Mouse (Mus musculus): Measurements from ENCODE around the gene Hfe. TPM values are rescaled to one million over a fixed set of nuclear protein-coding genes. Genes with fewer than 3 reads are reported as not detected.
"Not testable (repeated sequence)": the region's sequence is repeated elsewhere in the genome, so short reads cannot be mapped to it uniquely, and the experiment has no call there.

The Hfe gene
- polyA plus RNA-seq, 1 experiment from 2014 or later, result 3.8 TPM

DNA sequence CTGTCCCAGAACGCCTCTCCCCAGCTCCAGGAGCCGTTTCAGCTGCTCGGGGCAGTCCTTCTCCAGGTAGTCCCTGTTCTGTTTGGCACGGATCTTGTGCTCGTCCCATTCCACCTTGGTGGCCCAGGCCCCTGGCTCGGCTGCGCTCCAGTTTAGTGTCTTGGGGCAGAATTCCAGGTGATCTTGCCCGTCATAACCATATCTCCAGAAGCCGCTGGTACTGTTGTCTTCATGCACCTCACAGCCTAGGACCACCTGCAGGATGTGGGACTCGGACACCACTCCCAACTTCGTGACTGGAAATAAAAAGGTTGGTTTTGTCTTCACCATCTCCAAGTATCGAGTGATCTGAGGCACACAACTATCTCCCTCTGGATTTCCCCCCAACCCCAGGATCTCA, 3.9 kb downstream of the Hfe start:
- no peak for ATAC-seq (ENCODE audit: insufficient number of reproducible peaks, insufficient read depth, low FRiP score, low TSS enrichment, low read depth)
- no peak overlapping the region for H3K4me2 ChIP-seq
- no peaks in the 10 kb centered on the region for H3K27me3 ChIP-seq
- WGBS, result 90% methylated on average over 12 of the region's 12 CpGs
- no peak overlapping the region for H3K27ac ChIP-seq
- no peaks in the 10 kb centered on the region for H3K36me3 ChIP-seq
- H3K4me1 ChIP-seq (replicated peaks), result peaks cover 27% of the 10 kb centered on the region
- H3K4me3 ChIP-seq (replicated peaks), result no peak overlapping the region
- no peaks in the 10 kb centered on the region for H3K9me3 ChIP-seq
- H3K9ac ChIP-seq (replicated peaks), result no peak overlapping the region

DNA sequence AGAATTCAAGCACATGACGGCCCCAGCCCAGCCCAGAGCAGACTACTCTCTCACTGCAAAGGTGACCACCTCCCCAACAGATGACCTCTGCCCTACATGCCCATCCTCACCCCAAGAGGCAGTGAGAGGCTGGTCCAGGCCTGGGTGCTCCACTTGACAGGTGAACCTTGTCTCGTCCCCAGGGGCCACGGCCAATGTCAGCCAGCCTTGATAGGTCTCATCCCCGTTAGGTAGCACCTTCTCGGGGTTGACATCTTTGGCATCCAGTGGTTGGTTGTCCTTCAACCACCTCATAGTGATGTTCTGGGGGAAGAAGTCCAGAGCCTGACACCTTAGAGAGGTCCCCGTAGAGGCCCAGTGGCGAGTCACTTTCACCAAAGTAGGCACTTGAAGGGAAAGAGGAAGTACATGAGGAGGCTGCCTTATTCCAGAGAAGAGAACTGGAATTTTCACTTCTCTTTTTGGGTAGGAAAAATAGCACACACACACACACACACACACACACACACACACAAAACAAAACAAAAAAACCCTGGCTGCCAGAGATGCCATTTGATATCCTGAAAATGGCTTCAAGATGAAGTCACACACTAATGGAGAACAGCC, 4.8 kb downstream of the Hfe start:
- H3K27ac ChIP-seq, result no peak overlapping the region
- H3K27me3 ChIP-seq, result no peaks in the 10 kb centered on the region
- H3K9me3 ChIP-seq, result no peaks in the 10 kb centered on the region
- no peak overlapping the region for H3K4me2 ChIP-seq
- H3K9ac ChIP-seq (replicated peaks), result no peak overlapping the region
- H3K4me1 ChIP-seq (replicated peaks), result peaks cover 28% of the 10 kb centered on the region
- no peak for ATAC-seq (ENCODE audit: insufficient number of reproducible peaks, insufficient read depth, low FRiP score, low TSS enrichment, low read depth)
- H3K36me3 ChIP-seq, result no peaks in the 10 kb centered on the region
- 88% methylated on average over 7 of the region's 7 CpGs for WGBS
- no peak overlapping the region for H3K4me3 ChIP-seq (replicated peaks)

DNA sequence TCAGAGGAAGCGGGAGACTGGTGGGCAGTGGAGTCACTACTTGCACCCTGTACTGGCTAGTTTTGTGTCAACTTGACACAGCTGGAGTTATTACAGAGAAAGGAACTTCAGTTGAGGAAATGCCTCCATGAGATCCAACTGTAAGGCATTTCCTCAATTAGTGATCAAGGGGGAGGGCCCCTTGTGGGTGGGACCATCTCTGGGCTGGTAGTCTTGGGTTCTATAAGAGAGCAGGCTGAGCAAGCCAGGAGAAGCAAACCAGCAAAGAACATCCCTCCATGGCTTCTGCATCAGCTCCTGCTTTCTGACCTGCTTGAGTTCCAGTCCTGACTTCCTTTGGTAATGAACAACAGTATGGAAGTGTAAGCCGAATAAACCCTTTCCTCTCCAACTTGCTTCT, 7.9 kb downstream of the Hfe start:
- 86% methylated on average over 2 of the region's 2 CpGs for whole genome bisulfite sequencing
- H3K27ac ChIP-seq; H3K27me3 ChIP-seq; ATAC-seq (ENCODE audit: insufficient number of reproducible peaks, insufficient read depth, low FRiP score, low TSS enrichment, low read depth); H3K9me3 ChIP-seq; H3K36me3 ChIP-seq; H3K4me2 ChIP-seq; H3K4me3 ChIP-seq (replicated peaks); H3K9ac ChIP-seq (replicated peaks): not testable (repeated sequence)
- H3K4me1 ChIP-seq (replicated peaks), result peaks cover 10% of the 10 kb centered on the region

DNA sequence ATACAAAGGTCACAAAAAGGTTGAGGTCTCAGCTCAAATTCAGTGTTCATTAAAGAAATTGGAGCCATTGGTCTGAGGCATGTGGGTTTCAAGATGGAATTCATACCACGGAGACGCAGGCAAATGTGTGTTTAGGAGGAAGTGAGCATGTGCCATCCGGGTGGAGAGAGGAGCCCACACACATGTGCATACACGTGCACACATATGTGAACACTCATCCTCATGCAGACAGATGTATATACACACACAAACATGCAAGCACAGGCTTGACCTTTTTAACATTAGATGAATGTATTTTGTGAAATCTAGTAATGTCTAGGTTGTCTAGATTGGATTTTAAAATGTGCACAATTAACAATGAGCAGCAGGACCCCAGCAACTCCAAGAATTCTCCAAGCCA, 8.4 kb downstream of the Hfe start:
- WGBS, result 76% methylated on average over 4 of the region's 4 CpGs
- Histone ChIP-seq H3K9me3 (no peaks in the 10 kb centered on the region), H3K27ac (no peak overlapping the region), H3K4me3 (replicated peaks) (no peak overlapping the region), H3K36me3 (no peaks in the 10 kb centered on the region), H3K9ac (replicated peaks) (no peak overlapping the region), H3K4me2 (no peak overlapping the region), H3K4me1 (replicated peaks) (peaks cover 10% of the 10 kb centered on the region), H3K27me3 (no peaks in the 10 kb centered on the region)
- ATAC-seq (ENCODE audit: insufficient number of reproducible peaks, insufficient read depth, low FRiP score, low TSS enrichment, low read depth), result no peak

DNA sequence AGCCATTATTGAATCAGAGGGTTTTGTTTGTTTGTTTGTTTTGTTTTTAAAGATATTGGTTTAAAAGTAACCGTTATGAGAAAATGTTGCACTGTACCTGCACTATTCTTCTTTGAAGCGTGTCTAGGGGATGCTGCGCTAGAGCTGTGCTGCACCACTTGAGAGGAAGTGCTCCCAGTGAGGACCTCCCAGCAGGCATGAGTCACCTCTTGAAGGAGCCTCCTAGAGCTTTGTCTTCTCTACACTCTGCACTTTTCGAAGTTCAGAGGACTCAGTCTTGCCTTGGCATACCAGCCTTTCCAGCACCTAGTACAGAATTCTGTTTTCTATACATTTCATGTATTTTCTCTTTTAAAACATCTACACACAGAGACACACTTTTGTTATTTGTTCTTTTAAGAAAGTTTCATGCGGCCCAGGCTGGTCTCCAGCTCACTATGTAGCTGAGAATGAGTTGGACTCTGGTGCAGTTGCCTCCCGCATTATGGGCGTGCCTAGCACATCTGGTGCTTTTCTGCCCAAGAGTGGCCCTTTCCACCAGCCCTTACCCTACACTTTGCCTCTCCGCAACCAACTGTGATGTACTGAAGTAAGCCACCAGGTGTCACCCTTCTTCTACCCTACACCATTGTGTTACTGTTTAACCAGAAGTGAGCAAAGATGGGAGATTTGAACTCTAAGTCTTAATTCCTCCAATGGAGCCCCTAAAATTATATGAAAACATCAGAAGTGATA, 9.7 kb downstream of the Hfe start:
- ATAC-seq (ENCODE audit: insufficient number of reproducible peaks, insufficient read depth, low FRiP score, low TSS enrichment, low read depth), result peak; percentile 77
- Histone ChIP-seq H3K9me3 (no peaks in the 10 kb centered on the region), H3K27me3 (no peaks in the 10 kb centered on the region), H3K4me1 (replicated peaks) (peaks cover 13% of the 10 kb centered on the region), H3K4me3 (replicated peaks) (no peak overlapping the region), H3K27ac (peak overlapping the region; percentile 50; the same call in 1 of the 2 replicates), H3K9ac (replicated peaks) (0 out of 2 replicates have a peak overlapping the region, but pooled peaks have one; percentile 18), H3K4me2 (no peak overlapping the region), H3K36me3 (no peaks in the 10 kb centered on the region)
- WGBS, result 38% methylated on average over 8 of the region's 8 CpGs

DNA sequence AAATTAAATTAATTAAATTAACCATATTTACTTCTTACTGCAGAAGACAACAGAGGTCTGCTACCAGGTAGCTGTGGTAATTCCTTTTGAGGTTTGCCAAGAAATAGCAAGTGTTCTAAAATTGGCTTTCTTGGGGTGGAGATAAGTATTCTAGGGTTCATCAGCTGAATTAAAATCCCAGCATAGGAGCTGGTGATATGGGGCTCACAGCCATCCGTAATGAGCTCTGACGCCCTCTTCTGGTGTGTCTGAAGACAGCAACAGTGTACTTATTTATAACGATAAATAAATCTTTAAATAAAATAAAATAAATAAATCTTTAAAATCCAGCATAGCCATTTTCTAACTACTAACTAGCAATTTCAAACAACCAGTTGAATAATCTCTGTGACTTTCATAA, 10.9 kb downstream of the Hfe start:
- Histone ChIP-seq H3K4me1 (replicated peaks) (peaks cover 19% of the 10 kb centered on the region), H3K27ac (no peak overlapping the region), H3K36me3 (no peaks in the 10 kb centered on the region), H3K9ac (replicated peaks) (no peak overlapping the region), H3K27me3 (no peaks in the 10 kb centered on the region), H3K4me2 (no peak overlapping the region), H3K9me3 (no peaks in the 10 kb centered on the region), H3K4me3 (replicated peaks) (no peak overlapping the region)
- ATAC-seq (ENCODE audit: insufficient number of reproducible peaks, insufficient read depth, low FRiP score, low TSS enrichment, low read depth), result no peak
- WGBS, result 71% methylated on average over 3 of the region's 3 CpGs

DNA sequence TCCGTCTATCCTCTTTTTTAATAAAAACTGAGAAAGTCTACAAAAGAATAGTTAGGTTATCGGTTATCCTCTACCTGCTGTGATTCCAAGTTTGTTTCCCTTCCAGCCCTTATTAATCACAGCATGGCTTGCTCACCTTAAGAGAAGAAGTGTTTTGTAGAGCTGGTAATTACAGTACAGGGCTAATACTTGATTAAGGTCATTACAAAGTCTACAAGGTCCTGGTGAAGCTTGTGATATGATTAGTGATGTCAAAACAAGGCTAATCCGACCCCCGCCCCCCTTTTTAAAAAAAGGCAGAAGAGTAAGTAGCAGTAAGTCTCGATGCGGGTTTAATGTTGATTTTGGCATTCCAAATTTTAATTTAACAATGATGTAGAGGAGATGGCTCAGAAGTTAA, 11.7 kb downstream of the Hfe start:
- no peak for ATAC-seq (ENCODE audit: insufficient number of reproducible peaks, insufficient read depth, low FRiP score, low TSS enrichment, low read depth)
- Histone ChIP-seq H3K4me2 (peak overlapping the region; percentile 37), H3K9me3 (no peaks in the 10 kb centered on the region), H3K9ac (replicated peaks) (no peak overlapping the region), H3K27me3 (no peaks in the 10 kb centered on the region), H3K4me1 (replicated peaks) (peaks cover 19% of the 10 kb centered on the region), H3K27ac (peak overlapping the region; percentile 89), H3K4me3 (replicated peaks) (no peak overlapping the region), H3K36me3 (no peaks in the 10 kb centered on the region)
- WGBS, result 77% methylated on average over 6 of the region's 6 CpGs

DNA sequence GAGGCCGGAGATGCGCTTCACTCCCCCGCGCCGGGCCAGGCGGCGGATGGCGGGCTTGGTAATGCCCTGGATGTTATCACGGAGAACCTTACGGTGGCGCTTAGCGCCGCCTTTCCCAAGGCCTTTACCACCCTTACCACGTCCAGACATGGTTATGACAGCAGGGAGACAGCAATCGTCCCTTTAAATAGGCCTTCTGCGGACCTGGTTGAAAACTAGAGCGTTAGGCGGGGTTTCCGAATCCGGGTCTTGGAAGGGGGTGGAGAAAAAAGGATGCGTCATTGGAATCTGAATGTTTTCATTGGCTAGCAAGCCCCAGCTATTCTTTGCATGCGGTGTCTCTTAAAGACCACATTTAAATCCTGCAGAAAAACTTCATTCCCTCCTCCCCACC, 12.4 kb downstream of the Hfe start, which contains the start of gene Hist1h4c:
TSS of gene Hist1h4c (minus strand) at position 155 of the 394 bp plus-strand sequence.
- ATAC-seq (ENCODE audit: insufficient number of reproducible peaks, insufficient read depth, low FRiP score, low TSS enrichment, low read depth), result peak; percentile 96
- Histone ChIP-seq H3K4me2 (peak within 1 kb of the TSS; percentile 71), H3K27me3 (no peaks in the 10 kb centered on the region)

DNA sequence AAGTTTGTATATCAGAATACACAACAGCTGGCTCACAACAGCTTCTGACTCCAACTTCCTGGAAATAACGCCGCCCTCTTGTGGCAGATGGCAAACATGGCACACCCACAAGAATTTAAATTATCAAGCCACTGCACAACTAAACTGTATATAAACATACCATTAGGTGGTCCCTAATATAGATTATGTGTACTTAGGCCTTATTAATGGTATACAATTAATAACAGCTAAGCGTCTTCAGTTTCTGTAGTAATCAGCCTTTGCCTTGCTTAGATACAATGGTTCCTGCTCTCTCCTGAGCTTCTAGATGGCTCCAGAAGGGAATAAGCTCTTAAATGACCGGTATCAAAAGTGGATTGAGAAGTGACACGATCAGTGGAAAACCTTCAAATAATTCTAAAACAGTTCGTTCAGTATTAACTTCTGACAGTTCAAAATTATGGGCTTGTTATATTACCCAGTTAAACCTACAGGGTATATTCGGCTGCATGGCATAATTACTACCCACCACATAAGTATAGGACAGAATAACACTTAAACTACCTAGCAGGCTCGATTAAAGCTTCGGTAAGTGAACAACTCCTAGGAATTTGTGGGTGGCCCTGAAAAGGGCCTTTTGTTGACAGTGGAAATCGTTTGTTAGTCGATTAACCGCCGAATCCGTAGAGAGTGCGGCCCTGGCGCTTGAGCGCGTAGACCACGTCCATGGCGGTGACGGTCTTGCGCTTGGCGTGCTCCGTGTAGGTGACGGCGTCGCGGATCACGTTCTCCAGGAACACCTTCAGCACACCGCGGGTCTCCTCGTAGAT, 13.0 kb downstream of the Hfe start:
- H3K4me1 ChIP-seq (replicated peaks), result peaks cover 19% of the 10 kb centered on the region
- H3K27me3 ChIP-seq, result no peaks in the 10 kb centered on the region
- peak overlapping the region; percentile 47 for H3K4me3 ChIP-seq (replicated peaks)
- peak overlapping the region; percentile 71 for H3K4me2 ChIP-seq
- peak overlapping the region; percentile 95 for H3K27ac ChIP-seq
- H3K9ac ChIP-seq (replicated peaks), result peak overlapping the region; percentile 70
- H3K36me3 ChIP-seq, result no peaks in the 10 kb centered on the region
- peak; percentile 45 for ATAC-seq (ENCODE audit: insufficient number of reproducible peaks, insufficient read depth, low FRiP score, low TSS enrichment, low read depth)
- WGBS, result under 1% methylated on average over 27 of the region's 32 CpGs
- H3K9me3 ChIP-seq, result no peaks in the 10 kb centered on the region

More for the DNA sequence above, 12.4 kb downstream of the Hfe start, which contains the start of gene Hist1h4c:
- peak within 1 kb of the TSS; percentile 47 for H3K4me3 ChIP-seq (replicated peaks)
- H3K27ac ChIP-seq, result peak within 1 kb of the TSS; percentile 95
- H3K36me3 ChIP-seq, result no peaks in the 10 kb centered on the region
- 0% methylated on average over 22 of the region's 22 CpGs for WGBS
- H3K9ac ChIP-seq (replicated peaks), result peak within 1 kb of the TSS; percentile 70
- peaks cover 19% of the 10 kb centered on the region for H3K4me1 ChIP-seq (replicated peaks)
- no peaks in the 10 kb centered on the region for H3K9me3 ChIP-seq

DNA sequence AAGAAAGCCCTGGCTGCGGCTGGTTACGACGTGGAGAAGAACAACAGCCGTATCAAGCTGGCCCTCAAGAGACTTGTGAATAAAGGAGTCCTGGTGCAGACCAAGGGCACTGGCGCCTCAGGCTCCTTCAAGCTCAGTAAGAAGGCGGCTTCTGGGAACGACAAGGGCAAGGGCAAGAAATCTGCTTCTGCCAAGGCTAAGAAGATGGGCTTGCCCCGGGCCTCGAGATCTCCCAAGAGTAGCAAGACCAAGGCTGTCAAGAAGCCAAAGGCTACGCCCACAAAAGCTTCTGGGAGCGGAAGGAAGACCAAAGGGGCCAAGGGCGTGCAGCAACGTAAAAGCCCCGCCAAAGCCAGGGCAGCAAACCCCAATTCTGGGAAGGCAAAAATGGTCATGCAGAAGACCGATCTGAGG, 14.6 kb downstream of the Hfe start:
- 0 out of 2 replicates have a peak overlapping the region, but pooled peaks have one; percentile 1 for H3K4me3 ChIP-seq (replicated peaks)
- H3K4me1 ChIP-seq (replicated peaks), result peaks cover 19% of the 10 kb centered on the region
- no peak for ATAC-seq (ENCODE audit: insufficient number of reproducible peaks, insufficient read depth, low FRiP score, low TSS enrichment, low read depth)
- no peaks in the 10 kb centered on the region for H3K9me3 ChIP-seq
- H3K27me3 ChIP-seq, result no peaks in the 10 kb centered on the region
- WGBS, result 49% methylated on average over 15 of the region's 15 CpGs
- no peak overlapping the region for H3K9ac ChIP-seq (replicated peaks)
- H3K4me2 ChIP-seq, result peak overlapping the region; percentile 33
- no peaks in the 10 kb centered on the region for H3K36me3 ChIP-seq
- peak overlapping the region; percentile 82 for H3K27ac ChIP-seq

DNA sequence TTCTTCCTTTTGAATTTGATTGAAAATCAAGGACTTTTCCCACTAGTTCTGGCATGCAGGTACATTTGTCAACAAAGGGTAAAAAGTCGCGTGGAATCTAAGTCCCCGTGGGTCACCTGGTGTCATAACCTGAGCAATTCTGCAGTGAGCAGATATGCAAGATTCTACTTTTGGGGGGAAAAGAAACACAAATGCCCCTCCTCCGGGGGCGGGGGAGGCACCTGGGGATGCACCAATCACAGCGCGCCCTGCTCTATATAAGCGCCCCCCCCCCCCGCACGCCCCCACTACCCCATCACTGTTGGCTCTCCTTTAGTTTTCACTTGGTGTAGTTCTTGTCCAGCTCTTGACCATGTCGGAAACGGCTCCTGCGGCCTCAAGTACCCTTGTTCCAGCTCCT, 15.1 kb downstream of the Hfe start, which contains the start of gene Hist1h1t:
TSS of gene Hist1h1t (plus strand) at position 301 of the 400 bp plus-strand sequence.
- 0 out of 2 replicates have a peak within 1 kb of the TSS, but pooled peaks have one; percentile 1 for H3K4me3 ChIP-seq (replicated peaks)
- peak within 1 kb of the TSS; percentile 33 for H3K4me2 ChIP-seq
- ATAC-seq (ENCODE audit: insufficient number of reproducible peaks, insufficient read depth, low FRiP score, low TSS enrichment, low read depth), result no peak
- no peaks in the 10 kb centered on the region for H3K9me3 ChIP-seq
- H3K9ac ChIP-seq (replicated peaks), result no peak within 1 kb of the TSS
- H3K27me3 ChIP-seq, result no peaks in the 10 kb centered on the region
- 58% methylated on average over 9 of the region's 13 CpGs for WGBS
- peaks cover 16% of the 10 kb centered on the region for H3K4me1 ChIP-seq (replicated peaks)
- peak within 1 kb of the TSS; percentile 82 for H3K27ac ChIP-seq
- no peaks in the 10 kb centered on the region for H3K36me3 ChIP-seq
